Mouse (Mus musculus): Measurements from ENCODE around the gene Rps27. TPM values are rescaled to one million over a fixed set of nuclear protein-coding genes. Genes with fewer than 3 reads are reported as not detected.

The Rps27 gene
- polyA plus RNA-seq, 1 experiment from 2014 or later: 1,461 TPM

GRCm38 (mm10) chr3:90202884-90203283 lies 10.6 kb downstream of the Rps27 start:
- Histone ChIP-seq H3K27ac (ENCODE audit: low read length) (no peak overlapping the region), H3K36me3 (ENCODE audit: control insufficient read depth, insufficient read depth, low read length) (peaks cover under 1% of the 10 kb centered on the region; the same call in 1 of the 2 replicates)
- ATAC-seq: no peak

GRCm38 (mm10) chr3:90197548-90197947 lies 15.9 kb downstream of the Rps27 start:
- H3K4me3 ChIP-seq (ENCODE audit: low read length): no peak overlapping the region
- 73% methylated on average over 1 of the region's 1 CpGs for WGBS
- H3K9ac ChIP-seq (ENCODE audit: low read depth, low read length): no peak overlapping the region
- no peak for ATAC-seq
- H3K27me3 ChIP-seq (replicated peaks; ENCODE audit: control insufficient read depth, insufficient read depth, low read length): no peaks in the 10 kb centered on the region
- no peak overlapping the region for H3K4me2 ChIP-seq (ENCODE audit: low read depth, low read length)
- no peaks in the 10 kb centered on the region for H3K36me3 ChIP-seq (ENCODE audit: control insufficient read depth, insufficient read depth, low read length)
- H3K27ac ChIP-seq (ENCODE audit: low read length): no peak overlapping the region
- no peaks in the 10 kb centered on the region for H3K9me3 ChIP-seq (ENCODE audit: control insufficient read depth, low read length)
- no peaks in the 10 kb centered on the region for H3K4me1 ChIP-seq (ENCODE audit: control insufficient read depth, insufficient read depth, low read length)

More at GRCm38 (mm10) chr3:90202884-90203283, 10.6 kb downstream of the Rps27 start:
- no peak overlapping the region for H3K9ac ChIP-seq (ENCODE audit: low read depth, low read length)
- no peaks in the 10 kb centered on the region for H3K27me3 ChIP-seq (replicated peaks; ENCODE audit: control insufficient read depth, insufficient read depth, low read length)
- 52% methylated on average over 1 of the region's 1 CpGs for WGBS
- H3K4me2 ChIP-seq (ENCODE audit: low read depth, low read length): no peak overlapping the region
- H3K4me1 ChIP-seq (ENCODE audit: control insufficient read depth, insufficient read depth, low read length): no peaks in the 10 kb centered on the region
- H3K9me3 ChIP-seq (ENCODE audit: control insufficient read depth, low read length): no peaks in the 10 kb centered on the region
- H3K4me3 ChIP-seq (ENCODE audit: low read length): no peak overlapping the region

GRCm38 (mm10) chr3:90195644-90196043 lies 17.8 kb downstream of the Rps27 start:
- Histone ChIP-seq H3K4me2 (ENCODE audit: low read depth, low read length) (no peak overlapping the region), H3K4me1 (ENCODE audit: control insufficient read depth, insufficient read depth, low read length) (0 out of 2 replicates have a peak, but pooled peaks cover under 1% of the 10 kb centered on the region), H3K36me3 (ENCODE audit: control insufficient read depth, insufficient read depth, low read length) (no peaks in the 10 kb centered on the region), H3K27ac (ENCODE audit: low read length) (no peak overlapping the region), H3K4me3 (ENCODE audit: low read length) (no peak overlapping the region), H3K9ac (ENCODE audit: low read depth, low read length) (no peak overlapping the region), H3K9me3 (ENCODE audit: control insufficient read depth, low read length) (no peaks in the 10 kb centered on the region), H3K27me3 (replicated peaks; ENCODE audit: control insufficient read depth, insufficient read depth, low read length) (no peaks in the 10 kb centered on the region)
- WGBS: 64% methylated on average over 1 of the region's 1 CpGs
- no peak for ATAC-seq

- no peak overlapping the region for H3K4me3 ChIP-seq (ENCODE audit: low read length)
- no peaks in the 10 kb centered on the region for H3K36me3 ChIP-seq (ENCODE audit: control insufficient read depth, insufficient read depth, low read length)
- no peak for ATAC-seq
- H3K27ac ChIP-seq (ENCODE audit: low read length): no peak overlapping the region
- no peak overlapping the region for H3K4me2 ChIP-seq (ENCODE audit: low read depth, low read length)
- H3K9ac ChIP-seq (ENCODE audit: low read depth, low read length): no peak overlapping the region
- no peaks in the 10 kb centered on the region for H3K27me3 ChIP-seq (replicated peaks; ENCODE audit: control insufficient read depth, insufficient read depth, low read length)
- WGBS: 55% methylated on average over 4 of the region's 4 CpGs
- H3K9me3 ChIP-seq (ENCODE audit: control insufficient read depth, low read length): no peaks in the 10 kb centered on the region
- H3K4me1 ChIP-seq (ENCODE audit: control insufficient read depth, insufficient read depth, low read length): 0 out of 2 replicates have a peak, but pooled peaks cover 3% of the 10 kb centered on the region
Observed at GRCm38 (mm10) chr3:90194759-90195158, 18.7 kb downstream of the Rps27 start.

- no peak overlapping the region for H3K4me3 ChIP-seq (ENCODE audit: low read length)
- H3K9ac ChIP-seq (ENCODE audit: low read depth, low read length): peak overlapping the region; percentile 8; the same call in 1 of the 2 replicates
- peak overlapping the region; percentile 76; the same call in 1 of the 2 replicates for H3K27ac ChIP-seq (ENCODE audit: low read length)
- no peaks in the 10 kb centered on the region for H3K27me3 ChIP-seq (replicated peaks; ENCODE audit: control insufficient read depth, insufficient read depth, low read length)
- H3K36me3 ChIP-seq (ENCODE audit: control insufficient read depth, insufficient read depth, low read length): no peaks in the 10 kb centered on the region
- 50% methylated on average over 11 of the region's 11 CpGs for WGBS
- peak overlapping the region; percentile 24; the same call in 1 of the 2 replicates for H3K4me2 ChIP-seq (ENCODE audit: low read depth, low read length)
- H3K9me3 ChIP-seq (ENCODE audit: control insufficient read depth, low read length): no peaks in the 10 kb centered on the region
- H3K4me1 ChIP-seq (ENCODE audit: control insufficient read depth, insufficient read depth, low read length): 0 out of 2 replicates have a peak, but pooled peaks cover 3% of the 10 kb centered on the region
- ATAC-seq: peak; percentile 90
Observed at GRCm38 (mm10) chr3:90190859-90191510, 22.5 kb downstream of the Rps27 start.

GRCm38 (mm10) chr3:90183581-90183980 lies 29.9 kb downstream of the Rps27 start:
- Histone ChIP-seq H3K27ac (ENCODE audit: low read length) (no peak overlapping the region), H3K27me3 (replicated peaks; ENCODE audit: control insufficient read depth, insufficient read depth, low read length) (no peaks in the 10 kb centered on the region), H3K4me1 (ENCODE audit: control insufficient read depth, insufficient read depth, low read length) (no peaks in the 10 kb centered on the region), H3K4me2 (ENCODE audit: low read depth, low read length) (no peak overlapping the region), H3K36me3 (ENCODE audit: control insufficient read depth, insufficient read depth, low read length) (no peaks in the 10 kb centered on the region), H3K9ac (ENCODE audit: low read depth, low read length) (no peak overlapping the region), H3K4me3 (ENCODE audit: low read length) (no peak overlapping the region), H3K9me3 (ENCODE audit: control insufficient read depth, low read length) (no peaks in the 10 kb centered on the region)
- 75% methylated on average over 3 of the region's 3 CpGs for WGBS
- ATAC-seq: no peak

- ATAC-seq: no peak
Observed at GRCm38 (mm10) chr3:90179566-90179965, 33.9 kb downstream of the Rps27 start.

More at GRCm38 (mm10) chr3:90179566-90179965, 33.9 kb downstream of the Rps27 start:
- H3K9ac ChIP-seq (ENCODE audit: low read depth, low read length): no peak overlapping the region
- H3K4me3 ChIP-seq (ENCODE audit: low read length): no peak overlapping the region
- no peaks in the 10 kb centered on the region for H3K9me3 ChIP-seq (ENCODE audit: control insufficient read depth, low read length)
- H3K27me3 ChIP-seq (replicated peaks; ENCODE audit: control insufficient read depth, insufficient read depth, low read length): no peaks in the 10 kb centered on the region
- no peaks in the 10 kb centered on the region for H3K36me3 ChIP-seq (ENCODE audit: control insufficient read depth, insufficient read depth, low read length)
- no peak overlapping the region for H3K4me2 ChIP-seq (ENCODE audit: low read depth, low read length)
- H3K4me1 ChIP-seq (ENCODE audit: control insufficient read depth, insufficient read depth, low read length): no peaks in the 10 kb centered on the region
- no peak overlapping the region for H3K27ac ChIP-seq (ENCODE audit: low read length)
- 69% methylated on average over 3 of the region's 3 CpGs for WGBS

Other genes with a start within 250 kb of the Rps27 start
- 124 and 135 TPM in 2 replicates for gene Hax1, start 214.9 kb downstream of the Rps27 start, polyA plus RNA-seq (2015; fragmentation: Nextera tagmentation; extraction: Ambion mirVana)
- 194 and 199 TPM in 2 replicates for gene 4933434E20Rik, start 162.0 kb downstream of the Rps27 start, polyA plus RNA-seq (2015; fragmentation: Nextera tagmentation; extraction: Ambion mirVana)
- 122 and 146 TPM in 2 replicates for gene Ubap2l, start 161.0 kb downstream of the Rps27 start, polyA plus RNA-seq (2015; fragmentation: Nextera tagmentation; extraction: Ambion mirVana)
- gene Tpm3, start 141.0 kb downstream of the Rps27 start, polyA plus RNA-seq (2015; fragmentation: Nextera tagmentation; extraction: Ambion mirVana): 532 and 565 TPM in 2 replicates
- gene Nup210l, start 109.5 kb downstream of the Rps27 start, polyA plus RNA-seq (2015; fragmentation: Nextera tagmentation; extraction: Ambion mirVana): 0.16 and 0.17 TPM in 2 replicates
- gene Rab13, start within 50 bp of the Rps27 start, polyA plus RNA-seq (2015; fragmentation: Nextera tagmentation; extraction: Ambion mirVana): 18.6 and 22.0 TPM in 2 replicates
- 110 and 114 TPM in 2 replicates for gene Jtb, start 17.9 kb upstream of the Rps27 start, polyA plus RNA-seq (2015; fragmentation: Nextera tagmentation; extraction: Ambion mirVana)
- gene Creb3l4, start 29.9 kb upstream of the Rps27 start, polyA plus RNA-seq (2015; fragmentation: Nextera tagmentation; extraction: Ambion mirVana): 16.0 and 18.9 TPM in 2 replicates
- gene Slc39a1, start 34.5 kb upstream of the Rps27 start, polyA plus RNA-seq (2015; fragmentation: Nextera tagmentation; extraction: Ambion mirVana): 94.5 and 127 TPM in 2 replicates
- 19.1 and 20.1 TPM in 2 replicates for gene Crtc2, start 40.5 kb upstream of the Rps27 start, polyA plus RNA-seq (2015; fragmentation: Nextera tagmentation; extraction: Ambion mirVana)
- gene Dennd4b, start 51.5 kb upstream of the Rps27 start, polyA plus RNA-seq (2015; fragmentation: Nextera tagmentation; extraction: Ambion mirVana): 2.3 and 2.4 TPM in 2 replicates
- 6.4 and 8.9 TPM in 2 replicates for gene Gatad2b, start 79.5 kb upstream of the Rps27 start, polyA plus RNA-seq (2015; fragmentation: Nextera tagmentation; extraction: Ambion mirVana)
- 8.4 and 8.6 TPM in 2 replicates for gene Slc27a3, start 176.3 kb upstream of the Rps27 start, polyA plus RNA-seq (2015; fragmentation: Nextera tagmentation; extraction: Ambion mirVana)
- 20.2 and 22.1 TPM in 2 replicates for gene Ints3, start 220.0 kb upstream of the Rps27 start, polyA plus RNA-seq (2015; fragmentation: Nextera tagmentation; extraction: Ambion mirVana)